Mouse (Mus musculus): Measurements from ENCODE around the gene Rpap2.

GRCm38 (mm10) chr5:107678392-107678791, 81.2 kb downstream of the Rpap2 start:
- TF ChIP-seq CTCF (IDR thresholded peaks at IDR 0.05) (no peak), EP300 (IDR thresholded peaks at IDR 0.05) (no peak)
